Mouse (Mus musculus) forebrain, embryonic 11.5 days (tissue): Measurements from ENCODE around the gene Eps15l1. TPM values are rescaled to one million over a fixed set of nuclear protein-coding genes. Genes with fewer than 3 reads are reported as not detected.
A peak's percentile ranks its signal among the peaks of the same experiment; 100 is the strongest.

ENCODE experiments used
- ATAC-seq: fragments of 200-750 bp; cut with Nextera tagmentation; replicated peaks from 2 replicates; pipeline ENCODE4 v1.8.0; 2017; ENCODE audit warnings: moderate TSS enrichment; ENCODE audit not compliant: low FRiP score
- DNase-seq: peaks from one replicate; pipeline ENCODE4 v3.0.0-alpha.2; 2017; ENCODE audit warnings: low spot score
- H3K27ac ChIP-seq: fragments of 300-500 bp; sonication (generic); 2 replicates; pipeline ENCODE4 v1.5.1; 2014; ENCODE audit warnings: low read depth, low read length
- H3K27me3 ChIP-seq: fragments of 300-500 bp; sonication (generic); 2 replicates; pipeline ENCODE4 v1.6.1; 2014; ENCODE audit warnings: mild to moderate bottlenecking, low read length, mixed read lengths; ENCODE audit not compliant: control insufficient read depth, insufficient read depth
- H3K36me3 ChIP-seq: fragments of 300-500 bp; sonication (generic); 2 replicates; pipeline ENCODE4 v1.6.1; 2014; ENCODE audit warnings: mild to moderate bottlenecking, low read length, moderate library complexity, mixed read lengths; ENCODE audit not compliant: control insufficient read depth, insufficient read depth
- H3K4me1 ChIP-seq: fragments of 300-500 bp; sonication (generic); replicated peaks from 2 replicates; pipeline ENCODE4 v1.6.1; 2014; ENCODE audit warnings: low read length, mixed read lengths; ENCODE audit not compliant: control insufficient read depth, insufficient read depth
- H3K4me2 ChIP-seq: fragments of 300-500 bp; sonication (generic); 2 replicates; pipeline ENCODE4 v1.6.1; 2014; ENCODE audit warnings: low read depth, mild to moderate bottlenecking, low read length, moderate library complexity, mixed read lengths; ENCODE audit not compliant: severe bottlenecking
- H3K4me3 ChIP-seq: fragments of 300-500 bp; sonication (generic); 2 replicates; pipeline ENCODE4 v1.5.1; 2014; ENCODE audit warnings: low read depth, low read length
- H3K9ac ChIP-seq: fragments of 300-500 bp; sonication (generic); 2 replicates; pipeline ENCODE4 v1.6.1; 2014; ENCODE audit warnings: low read length
- H3K9me3 ChIP-seq: fragments of 300-500 bp; sonication (generic); 2 replicates; pipeline ENCODE4 v1.6.1; 2016; ENCODE audit warnings: low read length, mixed read lengths; ENCODE audit not compliant: control insufficient read depth
- WGBS: fragments of 180-500 bp; shearing (Covaris S2); extraction: QIAGEN DNeasy Blood & Tissue Kit; methylation state at CpG from one replicate; pipeline ENCODE4 v1.1.7; 2014; 5-methylcytosine and 5-hydroxymethylcytosine counted together
- polyA plus RNA-seq: library from polyadenylated mRNA; unstranded; fragments of >200 nt; fragmentation: Nextera tagmentation; extraction: Ambion mirVana; gene quantifications from 2 replicates; pipeline ENCODE4 v1.2.1, GENCODE M21; 2014

Eps15l1 gene
- polyA plus RNA-seq, 1 experiment from 2014 or later = 78.4 TPM

DNA sequence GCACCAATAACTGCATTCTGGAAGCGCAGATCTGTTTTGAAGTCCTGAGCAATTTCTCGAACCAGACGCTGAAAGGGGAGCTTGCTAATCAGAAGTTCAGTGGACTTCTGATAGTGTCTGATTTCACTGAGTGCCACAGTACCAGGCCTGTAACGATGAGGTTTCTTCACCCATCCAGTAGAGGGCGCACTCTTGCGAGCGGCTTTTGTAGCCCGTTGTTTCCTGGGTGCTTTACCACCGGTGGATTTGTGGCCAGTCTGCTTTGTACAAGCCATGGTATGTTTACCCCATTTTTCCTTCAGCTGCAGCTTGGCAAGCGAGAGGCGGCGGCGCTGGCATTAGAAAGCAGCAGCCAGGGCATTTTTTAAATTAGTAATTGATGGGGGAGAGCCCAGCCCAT, 8.4 kb upstream of the Eps15l1 start:
- H3K36me3 ChIP-seq = no peaks in the 10 kb centered on the region
- no peak overlapping the region for H3K9ac ChIP-seq
- ATAC-seq (no peak), DNase-seq (no peak)
- no peaks in the 10 kb centered on the region for H3K9me3 ChIP-seq
- no peak overlapping the region for H3K4me2 ChIP-seq
- no peaks in the 10 kb centered on the region for H3K27me3 ChIP-seq
- WGBS = 54% methylated on average over 13 of the region's 13 CpGs
- H3K4me3 ChIP-seq = no peak overlapping the region
- no peaks in the 10 kb centered on the region for H3K4me1 ChIP-seq
- H3K27ac ChIP-seq = no peak overlapping the region

DNA sequence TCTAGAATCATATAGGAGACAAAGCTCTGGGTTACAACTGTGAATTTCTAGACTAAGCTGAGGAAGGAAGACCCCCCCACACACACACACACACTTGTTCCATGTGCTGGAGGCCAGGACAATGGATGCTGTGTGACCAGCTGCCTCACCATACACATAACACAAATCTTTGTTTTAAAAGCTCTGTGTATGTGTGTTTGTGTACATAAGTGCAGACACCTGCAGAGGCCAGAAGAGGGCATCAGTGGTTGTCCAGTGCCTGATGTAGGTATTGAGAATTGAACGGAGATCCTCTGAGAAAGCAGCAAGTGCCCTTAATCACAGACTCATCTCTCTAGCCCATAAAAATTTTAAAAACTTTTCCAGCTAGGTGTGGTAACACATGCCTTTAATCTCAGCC, 1.7 kb upstream of the Eps15l1 start:
- Histone ChIP-seq H3K4me3 (no peak overlapping the region), H3K9ac (no peak overlapping the region), H3K4me2 (no peak overlapping the region), H3K27ac (no peak overlapping the region), H3K36me3 (no peaks in the 10 kb centered on the region), H3K4me1 (peaks cover 7% of the 10 kb centered on the region), H3K9me3 (no peaks in the 10 kb centered on the region), H3K27me3 (no peaks in the 10 kb centered on the region)
- DNase-seq = no peak
- ATAC-seq = no peak
- 69% methylated on average over 1 of the region's 1 CpGs for WGBS

DNA sequence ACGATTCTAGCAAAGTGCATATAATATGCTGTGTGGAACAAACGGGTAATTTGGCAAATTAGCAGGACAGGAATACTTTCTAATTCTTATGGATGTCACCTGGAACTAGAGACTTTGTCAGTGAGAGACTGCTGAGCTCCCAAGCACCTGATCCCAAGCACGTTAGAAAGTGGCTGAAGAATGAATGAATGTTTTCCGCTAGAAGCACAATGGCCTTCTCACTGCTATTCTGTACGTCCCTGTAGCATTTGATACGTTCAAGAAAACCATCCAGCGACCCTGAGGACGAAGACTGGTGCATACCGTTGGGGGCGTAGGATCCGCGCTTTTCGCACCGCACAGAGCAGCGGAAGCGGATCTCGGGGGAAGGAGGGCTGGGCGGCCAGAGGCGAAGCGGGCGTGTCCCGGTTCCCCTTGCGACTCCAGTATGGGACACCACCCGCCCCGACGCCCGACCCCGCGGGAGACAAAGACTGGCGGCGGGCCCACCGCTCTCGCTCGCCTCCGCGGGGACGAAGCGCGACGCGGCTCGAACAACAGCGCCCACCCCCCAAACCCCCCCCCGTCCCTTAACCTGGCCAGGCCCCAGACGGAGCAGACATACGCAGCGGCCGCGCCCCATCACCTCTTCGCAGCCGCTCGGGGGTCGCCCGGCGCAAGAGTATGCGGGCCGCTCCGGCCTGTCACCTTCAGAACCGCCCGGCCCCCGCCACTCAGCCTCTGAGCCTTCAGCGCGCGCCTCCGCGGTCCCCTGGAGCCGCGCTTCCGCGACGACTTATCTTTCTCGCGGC, 494 bp downstream of the Eps15l1 start:
- peak overlapping the region; percentile 76 for H3K4me2 ChIP-seq
- no peak for DNase-seq
- H3K27me3 ChIP-seq = no peaks in the 10 kb centered on the region
- ATAC-seq = peak; percentile 77
- peak overlapping the region; percentile 57; the same call in 1 of the 2 replicates for H3K27ac ChIP-seq
- WGBS = 2% methylated on average over 73 of the region's 73 CpGs
- no peaks in the 10 kb centered on the region for H3K9me3 ChIP-seq
- peak overlapping the region; percentile 92 for H3K4me3 ChIP-seq
- no peaks in the 10 kb centered on the region for H3K36me3 ChIP-seq
- peak overlapping the region; percentile 81 for H3K9ac ChIP-seq
- peaks cover 12% of the 10 kb centered on the region for H3K4me1 ChIP-seq

DNA sequence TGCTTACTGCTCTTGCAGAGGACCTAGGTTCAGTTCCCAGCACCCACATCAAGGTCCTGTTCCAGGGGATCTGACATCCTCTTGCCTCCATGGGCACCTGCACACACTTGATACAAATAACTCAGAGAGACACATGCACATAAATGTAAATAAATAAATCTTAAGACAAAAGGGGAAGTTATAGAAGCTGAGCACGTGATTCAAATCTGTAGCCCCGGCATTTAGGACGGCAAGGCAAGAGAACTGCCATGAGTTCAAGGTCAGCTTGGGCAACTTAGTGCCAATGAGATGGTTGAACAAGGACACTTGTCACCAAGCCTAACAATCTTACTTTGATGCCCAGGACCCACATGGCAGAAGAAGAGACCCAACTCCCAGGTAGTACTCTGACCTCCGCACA, 3.2 kb downstream of the Eps15l1 start:
- Histone ChIP-seq H3K9ac (no peak overlapping the region), H3K4me1 (peaks cover 12% of the 10 kb centered on the region)
- no peak for ATAC-seq

DNA sequence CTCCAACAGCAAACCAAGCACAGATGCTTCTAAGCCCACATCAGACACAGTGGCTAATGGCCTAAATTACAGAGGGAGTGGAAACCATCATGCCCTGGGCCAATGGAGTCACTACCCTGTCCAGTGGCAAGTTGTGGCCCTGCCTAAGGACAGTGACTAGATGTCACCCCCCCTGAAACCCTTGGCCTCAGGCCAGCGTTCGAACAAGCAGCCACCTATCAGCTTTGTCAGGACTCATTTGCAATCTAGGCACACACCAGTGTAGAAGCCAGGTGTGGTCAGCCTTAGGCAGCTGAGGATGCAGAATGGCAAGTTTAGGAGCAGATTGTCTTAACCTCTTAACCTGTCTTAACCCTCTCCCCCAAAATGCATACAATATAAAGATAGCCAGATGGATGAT, 6.0 kb downstream of the Eps15l1 start:
- Histone ChIP-seq H3K4me2 (no peak overlapping the region), H3K27ac (no peak overlapping the region), H3K9ac (no peak overlapping the region; the same call in 1 of the 2 replicates), H3K4me3 (no peak overlapping the region), H3K4me1 (peaks cover 11% of the 10 kb centered on the region), H3K27me3 (no peaks in the 10 kb centered on the region), H3K9me3 (no peaks in the 10 kb centered on the region), H3K36me3 (no peaks in the 10 kb centered on the region)
- DNase-seq = no peak
- ATAC-seq = no peak; the same call in 1 of the 2 replicates
- WGBS = 68% methylated on average over 2 of the region's 2 CpGs

More for the DNA sequence above, 3.2 kb downstream of the Eps15l1 start:
- no peak overlapping the region for H3K27ac ChIP-seq
- H3K9me3 ChIP-seq = no peaks in the 10 kb centered on the region
- no peak overlapping the region for H3K4me3 ChIP-seq
- 97% methylated on average over 4 of the region's 4 CpGs for WGBS
- no peak for DNase-seq
- no peaks in the 10 kb centered on the region for H3K27me3 ChIP-seq
- H3K36me3 ChIP-seq = no peaks in the 10 kb centered on the region
- no peak overlapping the region for H3K4me2 ChIP-seq

DNA sequence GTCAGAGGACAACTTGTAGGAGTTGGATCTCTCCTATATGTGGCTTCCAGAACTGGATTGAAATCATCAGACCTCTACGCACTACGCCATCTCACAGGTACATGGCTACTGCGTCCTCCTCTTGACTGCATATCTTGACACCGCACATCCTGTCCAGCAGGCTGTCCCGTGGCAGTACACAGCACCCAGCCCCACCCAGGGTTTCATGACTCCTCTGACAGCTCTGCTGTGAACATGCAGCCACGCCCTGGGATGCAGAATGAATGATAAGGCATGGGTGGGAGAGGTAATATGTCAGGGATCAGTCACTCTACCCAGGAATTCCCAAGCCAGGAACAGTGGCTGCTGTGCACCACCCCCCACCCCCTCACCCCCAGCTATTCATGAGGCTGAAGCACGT, 7.4 kb downstream of the Eps15l1 start:
- no peak for DNase-seq
- no peaks in the 10 kb centered on the region for H3K36me3 ChIP-seq

DNA sequence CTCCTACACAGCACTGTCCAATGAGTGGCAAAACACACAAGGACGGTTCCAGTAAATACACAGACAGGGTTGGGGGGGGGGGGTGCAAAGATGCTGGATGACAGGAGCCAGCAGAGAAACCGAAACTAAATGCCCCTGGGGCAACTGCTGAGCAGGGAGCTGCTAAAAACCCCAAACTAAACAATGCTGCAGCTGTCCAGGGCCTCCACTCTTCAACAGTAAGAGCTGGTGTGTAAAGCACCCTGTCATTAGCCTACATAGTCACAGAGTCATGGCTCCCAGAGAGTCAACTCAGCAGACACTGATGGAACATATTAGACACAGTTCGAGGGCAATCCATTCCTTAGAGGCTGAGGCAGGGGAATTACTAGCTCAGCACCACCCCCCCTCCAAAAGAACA, 11.8 kb downstream of the Eps15l1 start:
- Histone ChIP-seq H3K4me2 (no peak overlapping the region), H3K27me3 (no peaks in the 10 kb centered on the region), H3K9me3 (no peaks in the 10 kb centered on the region), H3K9ac (no peak overlapping the region), H3K27ac (no peak overlapping the region), H3K36me3 (no peaks in the 10 kb centered on the region), H3K4me1 (no peaks in the 10 kb centered on the region), H3K4me3 (no peak overlapping the region)
- ATAC-seq = no peak
- 76% methylated on average over 3 of the region's 3 CpGs for WGBS
- no peak for DNase-seq

More for the DNA sequence above, 7.4 kb downstream of the Eps15l1 start:
- peaks cover 5% of the 10 kb centered on the region for H3K4me1 ChIP-seq
- no peak overlapping the region for H3K9ac ChIP-seq
- H3K27ac ChIP-seq = no peak overlapping the region
- H3K27me3 ChIP-seq = no peaks in the 10 kb centered on the region
- no peak overlapping the region for H3K4me3 ChIP-seq
- 0 out of 2 replicates have a peak, but pooled peaks have one; percentile 22 for ATAC-seq
- H3K9me3 ChIP-seq = no peaks in the 10 kb centered on the region
- H3K4me2 ChIP-seq = no peak overlapping the region
- 93% methylated on average over 7 of the region's 7 CpGs for WGBS

DNA sequence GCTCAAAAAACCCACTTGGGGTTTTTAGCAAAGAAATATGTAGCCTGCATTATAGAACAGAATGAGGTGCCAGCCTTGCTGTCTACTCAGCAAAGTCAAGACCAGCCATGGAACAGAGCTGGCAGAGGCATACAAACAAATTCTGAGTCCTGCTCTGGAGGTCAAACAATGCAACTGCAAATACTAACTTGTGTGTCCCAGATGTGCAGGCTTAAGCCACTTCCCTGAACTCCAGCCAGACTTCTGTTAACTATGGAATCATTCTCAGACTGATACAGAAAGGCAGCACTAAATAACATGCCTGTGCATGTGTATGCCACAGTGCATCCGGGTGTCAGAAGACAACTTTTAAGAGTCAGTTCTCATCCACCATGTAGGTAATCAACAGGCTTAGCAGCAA, 13.4 kb downstream of the Eps15l1 start:
- Histone ChIP-seq H3K36me3 (no peaks in the 10 kb centered on the region), H3K27me3 (no peaks in the 10 kb centered on the region), H3K9me3 (no peaks in the 10 kb centered on the region), H3K4me1 (no peaks in the 10 kb centered on the region), H3K4me2 (no peak overlapping the region), H3K4me3 (no peak overlapping the region), H3K9ac (no peak overlapping the region), H3K27ac (no peak overlapping the region)
- ATAC-seq (no peak), DNase-seq (no peak)
- WGBS = 97% methylated on average over 1 of the region's 1 CpGs

DNA sequence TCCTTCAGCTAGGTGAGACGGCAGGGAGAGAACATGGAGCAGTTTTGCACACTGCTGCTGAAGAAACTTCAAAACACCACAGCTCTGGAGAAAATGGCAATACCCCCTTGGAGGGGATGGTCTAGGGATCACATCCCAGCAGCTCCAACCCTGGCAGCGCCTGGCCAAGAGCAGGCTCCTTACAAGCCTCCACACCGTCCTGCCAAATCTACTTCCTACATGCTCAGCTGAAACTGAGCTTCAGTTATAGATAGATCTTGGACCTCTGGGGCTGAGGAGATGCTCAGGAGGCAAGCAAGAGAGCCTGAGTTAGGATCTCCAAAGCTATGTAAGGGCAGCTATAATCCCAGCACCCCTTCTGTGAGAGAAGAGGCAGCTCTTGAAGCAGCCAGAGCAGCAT, 18.3 kb downstream of the Eps15l1 start:
- ATAC-seq (no peak), DNase-seq (no peak)
- Histone ChIP-seq H3K27me3 (no peaks in the 10 kb centered on the region), H3K4me2 (no peak overlapping the region), H3K36me3 (no peaks in the 10 kb centered on the region; the same call in 1 of the 2 replicates), H3K27ac (no peak overlapping the region), H3K4me3 (no peak overlapping the region), H3K9me3 (no peaks in the 10 kb centered on the region), H3K9ac (no peak overlapping the region), H3K4me1 (0 out of 2 replicates have a peak, but pooled peaks cover 2% of the 10 kb centered on the region)
- WGBS = 92% methylated on average over 3 of the region's 3 CpGs
